In genomic region chr11:94127966-94128365, GRCm38 (mm10) we compare ENCODE assay signal across 9 mouse cellular contexts.
A peak's percentile ranks its signal among the peaks of the same experiment; 100 is the strongest.
DNase-seq lines count a peak whose midpoint lies in the region; ATAC-seq and TF ChIP-seq lines count a peak whose summit lies in the region.
"Had no signal": no experiment of that assay in that cellular context is flagged by ENCODE, and none has a peak within 500 bp of the region (broad histone marks: within the 10 kb centered on the region; RNA-seq: fewer than 3 reads in every experiment).

No protein-coding gene starts in this region.

- H3K4me1 ChIP-seq in embryonic facial prominence, embryonic 13.5 days = no peaks in the 10 kb centered on the region
- H3K4me1 ChIP-seq in kidney, postnatal 0 days (replicated peaks; ENCODE audit: insufficient read depth, low read length) = no peaks in the 10 kb centered on the region
- peaks cover 2% of the 10 kb centered on the region; the same call in 1 of the 2 replicates for H3K4me1 ChIP-seq in liver, embryonic 13.5 days (replicated peaks)
- no peaks in the 10 kb centered on the region for H3K4me1 ChIP-seq in neural tube, embryonic 11.5 days (ENCODE audit: control insufficient read depth, insufficient read depth, low read length)
- no peaks in the 10 kb centered on the region for H3K4me1 ChIP-seq in thymus, adult 2 months (replicated peaks; ENCODE audit: control insufficient read depth, insufficient read depth, low read length)

- H3K4me2 ChIP-seq in embryonic facial prominence, embryonic 13.5 days = no peak overlapping the region
- H3K4me2 ChIP-seq in kidney, postnatal 0 days (ENCODE audit: low read length) = no peak overlapping the region
- H3K4me2 ChIP-seq in liver, embryonic 13.5 days = no peak overlapping the region
- H3K4me2 ChIP-seq in neural tube, embryonic 11.5 days (ENCODE audit: low read depth) = no peak overlapping the region
- H3K4me2 ChIP-seq: heart, embryonic 15.5 days had no signal

- no peak overlapping the region for H3K9ac ChIP-seq in embryonic facial prominence, embryonic 13.5 days
- no peak overlapping the region for H3K9ac ChIP-seq in kidney, postnatal 0 days (ENCODE audit: low read depth, low read length)
- H3K9ac ChIP-seq in liver, embryonic 13.5 days = no peak overlapping the region
- no peak overlapping the region for H3K9ac ChIP-seq in neural tube, embryonic 11.5 days (ENCODE audit: low read length)
- H3K9ac ChIP-seq: heart, embryonic 15.5 days had no signal

- H3K27me3 ChIP-seq in embryonic facial prominence, embryonic 13.5 days = no peaks in the 10 kb centered on the region
- no peaks in the 10 kb centered on the region for H3K27me3 ChIP-seq in kidney, postnatal 0 days (ENCODE audit: insufficient read depth, low read length)
- H3K27me3 ChIP-seq in liver, embryonic 13.5 days = no peaks in the 10 kb centered on the region
- H3K27me3 ChIP-seq in neural tube, embryonic 11.5 days (ENCODE audit: control insufficient read depth, insufficient read depth, low read length) = no peaks in the 10 kb centered on the region
- H3K27me3 ChIP-seq in thymus, adult 2 months (ENCODE audit: control insufficient read depth, insufficient read depth, low read length) = no peaks in the 10 kb centered on the region
- H3K27me3 ChIP-seq: heart, embryonic 15.5 days had no signal

- H3K36me3 ChIP-seq in embryonic facial prominence, embryonic 13.5 days = peaks cover 22% of the 10 kb centered on the region
- peaks cover 3% of the 10 kb centered on the region; the same call in 1 of the 2 replicates for H3K36me3 ChIP-seq in kidney, postnatal 0 days (ENCODE audit: insufficient read depth, low read length)
- peaks cover under 1% of the 10 kb centered on the region; the same call in 1 of the 2 replicates for H3K36me3 ChIP-seq in liver, embryonic 13.5 days
- peaks cover 2% of the 10 kb centered on the region; the same call in 1 of the 2 replicates for H3K36me3 ChIP-seq in neural tube, embryonic 11.5 days (ENCODE audit: control insufficient read depth, insufficient read depth, low read length)
- H3K36me3 ChIP-seq in thymus, adult 2 months (ENCODE audit: control insufficient read depth, insufficient read depth, low read length) = peaks cover 6% of the 10 kb centered on the region; the same call in 1 of the 2 replicates

- peak; percentile 91 for TF ChIP-seq CTCF in kidney, postnatal 0 days (IDR thresholded peaks at IDR 0.05; ENCODE audit: low read depth)
- no peak for TF ChIP-seq CTCF in thymus, adult 2 months (IDR thresholded peaks at IDR 0.05; ENCODE audit: borderline replicate concordance, control insufficient read depth, extremely low read depth, insufficient read depth, low read length, poor library complexity)

- no peaks in the 10 kb centered on the region for H3K9me3 ChIP-seq in embryonic facial prominence, embryonic 13.5 days
- H3K9me3 ChIP-seq in kidney, postnatal 0 days (replicated peaks; ENCODE audit: low read length) = no peaks in the 10 kb centered on the region
- H3K9me3 ChIP-seq in liver, embryonic 13.5 days (replicated peaks) = no peaks in the 10 kb centered on the region
- H3K9me3 ChIP-seq in neural tube, embryonic 11.5 days (ENCODE audit: control insufficient read depth, low read length) = no peaks in the 10 kb centered on the region
- H3K9me3 ChIP-seq: heart, embryonic 15.5 days had no signal

- DNase-seq in CD8-positive naive resting alpha-beta T cell, adult 2 months (ENCODE audit: low read depth in 2 of 2, low spot score in 2 of 2) = peak; percentile 73 to 90
- DNase-seq in adrenal gland, postnatal 25 days = peak; percentile 74
- peak; percentile 60 to 66 for DNase-seq in heart, adult 9 months (ENCODE audit: low spot score in 2 of 2)
- DNase-seq in kidney, postnatal 0 days (ENCODE audit: low spot score) = peak; percentile 88
- peak; percentile 51 for DNase-seq in liver, embryonic 13.5 days
- peak; percentile 78 for DNase-seq in neural tube, embryonic 11.5 days (ENCODE audit: low spot score)
- DNase-seq in thymus, adult 2 months = peak; percentile 85

- peak; percentile 61; the same call in 1 of the 2 replicates for ATAC-seq in embryonic facial prominence, embryonic 13.5 days (ENCODE audit: insufficient number of reproducible peaks, insufficient read depth, low FRiP score, low TSS enrichment, low read depth)
- ATAC-seq in kidney, postnatal 0 days (replicated peaks; ENCODE audit: low FRiP score, low read depth) = no peak
- ATAC-seq in liver, embryonic 13.5 days (ENCODE audit: low read depth) = peak; percentile 47; the same call in 1 of the 2 replicates
- ATAC-seq in neural tube, embryonic 11.5 days (ENCODE audit: insufficient read depth, low FRiP score, low TSS enrichment) = peak; percentile 56; the same call in 1 of the 2 replicates

- no peak overlapping the region for H3K27ac ChIP-seq in embryonic facial prominence, embryonic 13.5 days
- no peak overlapping the region for H3K27ac ChIP-seq in kidney, postnatal 0 days
- no peak overlapping the region for H3K27ac ChIP-seq in liver, embryonic 13.5 days
- H3K27ac ChIP-seq in neural tube, embryonic 11.5 days (ENCODE audit: low read depth, low read length) = no peak overlapping the region
- H3K27ac ChIP-seq in thymus, adult 2 months (ENCODE audit: control insufficient read depth, insufficient read depth, low read length) = no peak overlapping the region
- H3K27ac ChIP-seq: heart, embryonic 15.5 days had no signal

- 29% methylated on average over 5 of the region's 5 CpGs for whole genome bisulfite sequencing in embryonic facial prominence, embryonic 13.5 days
- WGBS in kidney, postnatal 0 days = 36% methylated on average over 5 of the region's 5 CpGs
- WGBS in liver, embryonic 13.5 days (ENCODE audit: insufficient replicate concordance) = 37% methylated on average over 5 of the region's 5 CpGs
- 50% methylated on average over 5 of the region's 5 CpGs for WGBS in neural tube, embryonic 11.5 days
- 47% methylated on average over 5 of the region's 5 CpGs for WGBS in thymus, adult 2 months

- TF ChIP-seq POLR2A in thymus, adult 2 months (IDR thresholded peaks at IDR 0.05; ENCODE audit: control insufficient read depth, extremely low read depth, insufficient read depth, low read length, poor library complexity) = no peak

- H3K4me3 ChIP-seq in embryonic facial prominence, embryonic 13.5 days = no peak overlapping the region
- H3K4me3 ChIP-seq in kidney, postnatal 0 days (replicated peaks; ENCODE audit: low read depth, low read length) = no peak overlapping the region
- no peak overlapping the region for H3K4me3 ChIP-seq in liver, embryonic 13.5 days (replicated peaks)
- H3K4me3 ChIP-seq in neural tube, embryonic 11.5 days (ENCODE audit: low read depth, low read length) = no peak overlapping the region
- no peak overlapping the region for H3K4me3 ChIP-seq in thymus, adult 2 months (ENCODE audit: control insufficient read depth, insufficient read depth, low read length)
- H3K4me3 ChIP-seq: heart, embryonic 15.5 days had no signal
